Mouse (Mus musculus) neural tube, embryonic 13.5 days (tissue): ENCODE results near the gene Csf1. TPM values are rescaled to one million over a fixed set of nuclear protein-coding genes. Genes with fewer than 3 reads are reported as not detected.

Source experiments
- ATAC-seq: fragments of 200-750 bp; cut with Nextera tagmentation; 2 replicates; pipeline ENCODE4 v1.8.0; 2017; ENCODE audit warnings: low read depth, mild to moderate bottlenecking, moderate TSS enrichment, moderate library complexity
- H3K27ac ChIP-seq: fragments of 300-500 bp; sonication (generic); replicated peaks from 2 replicates; pipeline ENCODE4 v1.5.1; 2015; ENCODE audit warnings: moderate library complexity, mild to moderate bottlenecking, inconsistent platforms
- H3K27me3 ChIP-seq: fragments of 300-500 bp; sonication (generic); 2 replicates; pipeline ENCODE4 v1.6.1; 2015; ENCODE audit warnings: mild to moderate bottlenecking, inconsistent platforms
- H3K36me3 ChIP-seq: fragments of 300-500 bp; sonication (generic); 2 replicates; pipeline ENCODE4 v1.6.1; 2015; ENCODE audit warnings: mild to moderate bottlenecking, inconsistent platforms
- H3K4me1 ChIP-seq: fragments of 300-500 bp; sonication (generic); replicated peaks from 2 replicates; pipeline ENCODE4 v1.6.1; 2015; ENCODE audit warnings: inconsistent platforms
- H3K4me2 ChIP-seq: fragments of 300-500 bp; sonication (generic); 2 replicates; pipeline ENCODE4 v1.6.1; 2015; ENCODE audit warnings: inconsistent platforms, mild to moderate bottlenecking, moderate library complexity
- H3K4me3 ChIP-seq: fragments of 300-500 bp; sonication (generic); 2 replicates; pipeline ENCODE4 v1.5.1; 2015; ENCODE audit warnings: mild to moderate bottlenecking, inconsistent platforms
- H3K9ac ChIP-seq: fragments of 300-500 bp; sonication (generic); 2 replicates; pipeline ENCODE4 v1.6.1; 2015; ENCODE audit warnings: moderate library complexity, mild to moderate bottlenecking, inconsistent platforms
- H3K9me3 ChIP-seq: fragments of 300-500 bp; sonication (generic); 2 replicates; pipeline ENCODE4 v1.6.1; 2016; ENCODE audit warnings: inconsistent platforms
- WGBS: fragments of 180-500 bp; shearing (Covaris S2); methylation state at CpG from one replicate; pipeline ENCODE4 v1.1.7; 2015; 5-methylcytosine and 5-hydroxymethylcytosine counted together
- polyA plus RNA-seq: library from polyadenylated mRNA; unstranded; fragments of >200 nt; fragmentation: Nextera tagmentation; extraction: Ambion mirVana; gene quantifications from 2 replicates; pipeline ENCODE4 v1.2.1, GENCODE M21; 2015

Gene Csf1
- polyA plus RNA-seq, 1 experiment from 2014 or later = 7.9 TPM

- H3K4me1 ChIP-seq = peaks cover 37% of the 10 kb centered on the region
- H3K9ac ChIP-seq = no peak overlapping the region
- 79% methylated on average over 2 of the region's 2 CpGs for WGBS
- H3K27ac ChIP-seq = no peak overlapping the region
- no peaks in the 10 kb centered on the region for H3K9me3 ChIP-seq
- no peak overlapping the region for H3K4me3 ChIP-seq
- no peak for ATAC-seq
- H3K27me3 ChIP-seq = no peaks in the 10 kb centered on the region
- H3K36me3 ChIP-seq = peaks cover 13% of the 10 kb centered on the region; the same call in 1 of the 2 replicates
- H3K4me2 ChIP-seq = no peak overlapping the region
These were observed 3.8 kb downstream of the Csf1 start for GRCm38 (mm10) chr3:107756481-107756866.

DNA sequence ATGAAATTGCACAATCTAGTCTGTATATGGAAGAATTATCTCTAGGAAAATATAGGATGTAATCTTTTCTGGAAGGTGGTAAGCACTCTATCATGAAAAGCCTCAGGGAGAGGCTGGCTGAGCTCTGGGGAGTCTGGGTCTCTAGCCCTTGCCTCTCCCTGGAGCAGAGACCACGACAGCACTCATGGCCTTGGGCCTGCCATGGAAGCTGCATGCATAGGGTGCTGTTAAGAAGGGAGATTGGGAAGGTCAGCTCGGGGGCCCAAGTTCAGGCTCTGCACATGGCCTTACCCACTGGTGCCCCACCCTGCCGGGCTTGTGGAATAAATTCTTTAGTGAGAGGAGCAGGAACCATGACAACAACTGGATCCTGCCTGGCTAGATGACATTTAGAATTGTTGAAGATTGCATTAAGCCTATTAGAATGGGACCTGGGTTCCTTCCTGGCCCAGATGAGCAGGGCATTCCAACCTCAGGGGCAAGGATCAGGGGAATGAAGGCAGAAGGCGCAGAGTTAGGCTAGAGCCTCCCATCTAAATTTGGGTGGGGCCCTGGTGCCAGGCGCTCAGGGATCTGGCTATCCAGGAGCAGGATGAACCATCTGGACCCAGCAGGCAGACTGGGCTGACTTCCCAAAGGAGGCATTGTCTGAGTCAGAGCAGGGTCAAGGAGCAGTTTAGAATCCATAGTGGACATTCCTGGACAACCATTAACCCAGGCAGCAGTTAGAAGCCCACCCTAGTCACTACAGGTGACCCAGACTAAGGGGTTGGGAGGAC lies 4.4 kb downstream of the Csf1 start:
- no peak overlapping the region for H3K27ac ChIP-seq
- H3K4me3 ChIP-seq = no peak overlapping the region
- peaks cover 17% of the 10 kb centered on the region; the same call in 1 of the 2 replicates for H3K36me3 ChIP-seq
- H3K9me3 ChIP-seq = no peaks in the 10 kb centered on the region
- H3K4me1 ChIP-seq = peaks cover 33% of the 10 kb centered on the region
- no peak overlapping the region for H3K9ac ChIP-seq
- WGBS = 63% methylated on average over 5 of the region's 5 CpGs
- ATAC-seq = no peak
- no peaks in the 10 kb centered on the region for H3K27me3 ChIP-seq
- H3K4me2 ChIP-seq = no peak overlapping the region

GRCm38 (mm10) chr3:107754632-107755031 lies 5.6 kb downstream of the Csf1 start:
- Histone ChIP-seq H3K4me1 (peaks cover 23% of the 10 kb centered on the region), H3K27ac (no peak overlapping the region), H3K27me3 (no peaks in the 10 kb centered on the region), H3K9me3 (no peaks in the 10 kb centered on the region), H3K4me2 (no peak overlapping the region), H3K36me3 (peaks cover 24% of the 10 kb centered on the region; the same call in 1 of the 2 replicates), H3K4me3 (no peak overlapping the region), H3K9ac (no peak overlapping the region)
- no peak for ATAC-seq
- WGBS = 52% methylated on average over 3 of the region's 3 CpGs

- Histone ChIP-seq H3K27ac (no peak overlapping the region), H3K9me3 (no peaks in the 10 kb centered on the region), H3K9ac (no peak overlapping the region), H3K4me1 (no peaks in the 10 kb centered on the region), H3K4me3 (no peak overlapping the region), H3K36me3 (peaks cover 24% of the 10 kb centered on the region; the same call in 1 of the 2 replicates), H3K27me3 (no peaks in the 10 kb centered on the region), H3K4me2 (no peak overlapping the region)
- WGBS = 64% methylated on average over 3 of the region's 3 CpGs
- ATAC-seq = no peak
These were observed 8.7 kb downstream of the Csf1 start for GRCm38 (mm10) chr3:107751607-107752006.

- Histone ChIP-seq H3K36me3 (peaks cover 28% of the 10 kb centered on the region; the same call in 1 of the 2 replicates), H3K4me3 (no peak overlapping the region), H3K27me3 (no peaks in the 10 kb centered on the region), H3K4me1 (no peaks in the 10 kb centered on the region), H3K4me2 (no peak overlapping the region), H3K27ac (no peak overlapping the region), H3K9ac (no peak overlapping the region), H3K9me3 (no peaks in the 10 kb centered on the region)
- ATAC-seq = no peak
- 76% methylated on average over 9 of the region's 9 CpGs for WGBS
These were observed 9.3 kb downstream of the Csf1 start for GRCm38 (mm10) chr3:107750775-107751540.

- ATAC-seq = no peak
- Histone ChIP-seq H3K4me2 (no peak overlapping the region), H3K27ac (no peak overlapping the region), H3K4me3 (no peak overlapping the region), H3K36me3 (peaks cover 28% of the 10 kb centered on the region; the same call in 1 of the 2 replicates), H3K27me3 (no peaks in the 10 kb centered on the region), H3K9ac (no peak overlapping the region), H3K9me3 (no peaks in the 10 kb centered on the region), H3K4me1 (no peaks in the 10 kb centered on the region)
- WGBS = 82% methylated on average over 4 of the region's 4 CpGs
These were observed 10.8 kb downstream of the Csf1 start for GRCm38 (mm10) chr3:107749446-107749845.

- Histone ChIP-seq H3K9me3 (no peaks in the 10 kb centered on the region), H3K9ac (no peak overlapping the region), H3K4me1 (no peaks in the 10 kb centered on the region; the same call in 1 of the 2 replicates), H3K4me3 (no peak overlapping the region), H3K27me3 (no peaks in the 10 kb centered on the region), H3K36me3 (peaks cover 28% of the 10 kb centered on the region; the same call in 1 of the 2 replicates), H3K27ac (no peak overlapping the region), H3K4me2 (no peak overlapping the region)
- no peak for ATAC-seq
- 85% methylated on average over 14 of the region's 14 CpGs for WGBS
These were observed 11.9 kb downstream of the Csf1 start for GRCm38 (mm10) chr3:107748260-107748955.

DNA sequence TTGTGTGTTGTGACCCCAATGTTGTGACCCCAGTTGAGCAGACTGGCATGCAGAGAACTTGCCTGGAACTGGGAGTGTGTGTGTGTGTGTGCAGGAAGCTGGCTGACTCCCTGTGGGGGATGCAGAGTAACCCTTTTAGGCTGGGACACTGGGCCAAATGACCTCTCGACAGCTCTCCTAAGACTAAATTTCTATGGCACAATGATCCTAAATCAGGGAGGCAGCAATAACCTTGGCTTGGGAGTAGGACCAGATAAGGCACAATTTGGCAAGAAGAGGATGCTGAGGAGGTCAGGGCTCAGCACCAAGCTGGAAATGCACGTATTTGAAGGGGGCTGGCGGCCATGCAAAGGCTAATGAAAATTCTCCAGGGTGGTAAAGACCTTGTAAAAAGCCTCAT lies 14.2 kb downstream of the Csf1 start:
- H3K36me3 ChIP-seq = peaks cover 11% of the 10 kb centered on the region; the same call in 1 of the 2 replicates
- peaks cover 17% of the 10 kb centered on the region for H3K4me1 ChIP-seq
- 67% methylated on average over 3 of the region's 3 CpGs for WGBS
- H3K4me3 ChIP-seq = no peak overlapping the region
- no peaks in the 10 kb centered on the region for H3K9me3 ChIP-seq
- H3K27me3 ChIP-seq = no peaks in the 10 kb centered on the region
- H3K9ac ChIP-seq = no peak overlapping the region
- no peak overlapping the region for H3K27ac ChIP-seq
- H3K4me2 ChIP-seq = no peak overlapping the region
- no peak for ATAC-seq

- no peak overlapping the region for H3K27ac ChIP-seq
- WGBS = 100% methylated on average over 1 of the region's 1 CpGs
- no peak for ATAC-seq
- no peak overlapping the region for H3K9ac ChIP-seq
- H3K4me1 ChIP-seq = peaks cover 35% of the 10 kb centered on the region
- H3K4me2 ChIP-seq = no peak overlapping the region
- H3K36me3 ChIP-seq = 0 out of 2 replicates have a peak, but pooled peaks cover 4% of the 10 kb centered on the region
- no peaks in the 10 kb centered on the region for H3K9me3 ChIP-seq
- no peaks in the 10 kb centered on the region for H3K27me3 ChIP-seq
- no peak overlapping the region for H3K4me3 ChIP-seq
These were observed 16.6 kb downstream of the Csf1 start for GRCm38 (mm10) chr3:107743650-107744049.

DNA sequence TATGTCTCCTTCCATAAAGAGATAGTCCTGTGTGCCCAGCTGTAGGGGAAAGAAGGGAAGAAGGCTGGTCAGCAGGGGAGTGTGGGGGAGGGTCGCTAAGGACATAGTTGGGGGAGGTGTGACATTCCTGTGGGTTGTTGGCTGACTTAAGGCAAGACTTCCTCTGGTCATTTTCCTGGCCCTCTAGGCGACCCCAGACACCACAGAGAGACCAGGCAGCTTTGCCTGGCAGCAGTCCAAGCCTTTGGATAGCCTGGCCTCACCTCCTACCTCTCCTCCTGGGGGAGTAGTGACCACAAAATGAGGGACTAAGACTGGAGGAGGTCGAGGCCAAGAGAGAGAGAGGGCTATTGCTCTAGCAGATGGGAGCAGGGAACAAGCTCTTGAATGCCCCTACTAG lies 17.2 kb downstream of the Csf1 start:
- no peak overlapping the region for H3K27ac ChIP-seq
- H3K4me2 ChIP-seq = no peak overlapping the region
- no peaks in the 10 kb centered on the region for H3K9me3 ChIP-seq
- H3K36me3 ChIP-seq = 0 out of 2 replicates have a peak, but pooled peaks cover 4% of the 10 kb centered on the region
- WGBS = 22% methylated on average over 3 of the region's 3 CpGs
- H3K9ac ChIP-seq = no peak overlapping the region
- H3K4me3 ChIP-seq = no peak overlapping the region
- H3K27me3 ChIP-seq = no peaks in the 10 kb centered on the region
- no peak for ATAC-seq
- peaks cover 35% of the 10 kb centered on the region for H3K4me1 ChIP-seq

GRCm38 (mm10) chr3:107742071-107742710 lies 18.1 kb downstream of the Csf1 start:
- H3K36me3 ChIP-seq = 0 out of 2 replicates have a peak, but pooled peaks cover 4% of the 10 kb centered on the region
- WGBS = 92% methylated on average over 10 of the region's 10 CpGs
- H3K9me3 ChIP-seq = no peaks in the 10 kb centered on the region
- H3K9ac ChIP-seq = no peak overlapping the region
- no peaks in the 10 kb centered on the region for H3K27me3 ChIP-seq
- peaks cover 35% of the 10 kb centered on the region for H3K4me1 ChIP-seq
- H3K4me3 ChIP-seq = no peak overlapping the region
- no peak overlapping the region for H3K4me2 ChIP-seq
- no peak for ATAC-seq
- no peak overlapping the region for H3K27ac ChIP-seq
